Mouse (Mus musculus) kidney, adult 2 months (tissue): ENCODE measurements at regions not wholly inside any gene's neighbourhood (a gene's known extent, or its start where the extent isn't known, plus 50 kb on each side); places are given as distances from the start of the nearest gene placed in this dataset.

ENCODE experiments used
- DNase-seq: peaks from one replicate; pipeline ENCODE4 v3.0.0; 2021
- H3K27ac ChIP-seq: fragments of 200-500 bp; 2 replicates; pipeline ENCODE4 v1.5.1; 2012; ENCODE audit warnings: low read depth, low read length, control low read depth, inconsistent platforms; ENCODE audit not compliant: insufficient read depth
- H3K27me3 ChIP-seq: fragments of 200-500 bp; replicated peaks from 2 replicates; pipeline ENCODE4 v1.6.1; 2012; ENCODE audit warnings: mild to moderate bottlenecking, moderate library complexity, low read length, inconsistent platforms; ENCODE audit not compliant: control insufficient read depth, insufficient read depth
- H3K36me3 ChIP-seq: fragments of 200-500 bp; 2 replicates; pipeline ENCODE4 v1.6.1; 2012; ENCODE audit warnings: mild to moderate bottlenecking, moderate library complexity, low read length, inconsistent platforms; ENCODE audit not compliant: control insufficient read depth, insufficient read depth
- H3K4me1 ChIP-seq: fragments of 200-500 bp; 2 replicates; pipeline ENCODE4 v1.6.1; 2011; ENCODE audit warnings: low read length; ENCODE audit not compliant: control insufficient read depth, insufficient read depth
- H3K4me3 ChIP-seq: fragments of 200-500 bp; 2 replicates; pipeline ENCODE4 v1.5.1; 2011; ENCODE audit warnings: mild to moderate bottlenecking, low read depth, low read length, control low read depth; ENCODE audit not compliant: insufficient read depth
- CTCF ChIP-seq: fragments of 200-500 bp; conservative IDR thresholded peaks from 2 replicates; pipeline ENCODE4 v1.5.1; 2011; ENCODE audit warnings: low read depth, mild to moderate bottlenecking, control low read depth, low read length, moderate library complexity, mixed read lengths; ENCODE audit not compliant: insufficient read depth, insufficient read length
- POLR2A ChIP-seq: fragments of 200-500 bp; IDR thresholded peaks from one replicate; pipeline ENCODE4 v1.6.1; 2011; ENCODE audit warnings: low read depth, low read length, control low read depth
- WGBS: fragments of 180-500 bp; shearing (Covaris S2); methylation state at CpG from one replicate; pipeline ENCODE4 v1.1.7; 2018; 5-methylcytosine and 5-hydroxymethylcytosine counted together

- H3K4me3 ChIP-seq = no peak overlapping the region
- WGBS = 6% methylated on average over 10 of the region's 10 CpGs
- no peaks in the 10 kb centered on the region for H3K27me3 ChIP-seq
- peak overlapping the region; percentile 79 for H3K27ac ChIP-seq
- DNase-seq = peak; percentile 95
- TF ChIP-seq POLR2A (no peak), CTCF (no peak)
- no peaks in the 10 kb centered on the region for H3K36me3 ChIP-seq
- H3K4me1 ChIP-seq = peaks cover 20% of the 10 kb centered on the region
These were observed 134.3 kb downstream of the Zfp706 start for GRCm38 (mm10) chr15:36873058-36873883.

- no peak overlapping the region for H3K4me3 ChIP-seq
- H3K27me3 ChIP-seq = no peaks in the 10 kb centered on the region
- peaks cover 15% of the 10 kb centered on the region for H3K4me1 ChIP-seq
- TF ChIP-seq POLR2A (no peak), CTCF (no peak)
- H3K36me3 ChIP-seq = no peaks in the 10 kb centered on the region
- no peak for DNase-seq
- 83% methylated on average over 2 of the region's 2 CpGs for WGBS
- H3K27ac ChIP-seq = no peak overlapping the region
These were observed 135.0 kb downstream of the Zfp706 start for GRCm38 (mm10) chr15:36872566-36872965.

GRCm38 (mm10) chr15:36870717-36871116, 136.9 kb downstream of the Zfp706 start:
- WGBS = 89% methylated on average over 7 of the region's 7 CpGs
- peaks cover 15% of the 10 kb centered on the region for H3K4me1 ChIP-seq
- no peaks in the 10 kb centered on the region for H3K36me3 ChIP-seq
- no peaks in the 10 kb centered on the region for H3K27me3 ChIP-seq
- H3K27ac ChIP-seq = no peak overlapping the region
- no peak for DNase-seq
- no peak overlapping the region for H3K4me3 ChIP-seq
- TF ChIP-seq CTCF (no peak), POLR2A (no peak)

- no peak overlapping the region; the same call in 1 of the 2 replicates for H3K27ac ChIP-seq
- H3K36me3 ChIP-seq = no peaks in the 10 kb centered on the region
- peaks cover 15% of the 10 kb centered on the region for H3K4me1 ChIP-seq
- 94% methylated on average over 9 of the region's 9 CpGs for WGBS
- no peak overlapping the region for H3K4me3 ChIP-seq
- DNase-seq = no peak
- H3K27me3 ChIP-seq = no peaks in the 10 kb centered on the region
- TF ChIP-seq CTCF (no peak), POLR2A (no peak)
These were observed 137.5 kb downstream of the Zfp706 start for GRCm38 (mm10) chr15:36870094-36870493.

- no peaks in the 10 kb centered on the region for H3K27me3 ChIP-seq
- no peak overlapping the region for H3K27ac ChIP-seq
- H3K4me3 ChIP-seq = no peak overlapping the region
- DNase-seq = no peak
- WGBS = 52% methylated on average over 1 of the region's 1 CpGs
- TF ChIP-seq CTCF (no peak), POLR2A (no peak)
- H3K4me1 ChIP-seq = peaks cover 4% of the 10 kb centered on the region; the same call in 1 of the 2 replicates
- H3K36me3 ChIP-seq = no peaks in the 10 kb centered on the region
These were observed 141.5 kb downstream of the Zfp706 start for GRCm38 (mm10) chr15:36866088-36866487.

- no peaks in the 10 kb centered on the region for H3K27me3 ChIP-seq
- no peaks in the 10 kb centered on the region for H3K36me3 ChIP-seq
- 54% methylated on average over 3 of the region's 3 CpGs for WGBS
- peaks cover 4% of the 10 kb centered on the region; the same call in 1 of the 2 replicates for H3K4me1 ChIP-seq
- H3K4me3 ChIP-seq = no peak overlapping the region
- H3K27ac ChIP-seq = no peak overlapping the region
- no peak for TF ChIP-seq POLR2A
- TF ChIP-seq CTCF = no peak
- DNase-seq = no peak
These were observed 142.2 kb downstream of the Zfp706 start for GRCm38 (mm10) chr15:36865332-36865731.

GRCm38 (mm10) chr15:36864046-36864445, 143.5 kb downstream of the Zfp706 start:
- H3K4me1 ChIP-seq = peaks cover 4% of the 10 kb centered on the region; the same call in 1 of the 2 replicates
- 54% methylated on average over 2 of the region's 2 CpGs for WGBS
- H3K36me3 ChIP-seq = no peaks in the 10 kb centered on the region
- H3K27me3 ChIP-seq = no peaks in the 10 kb centered on the region
- no peak overlapping the region for H3K4me3 ChIP-seq
- TF ChIP-seq CTCF = no peak
- DNase-seq = no peak
- no peak overlapping the region for H3K27ac ChIP-seq

GRCm38 (mm10) chr15:36858711-36859110, 148.9 kb downstream of the Zfp706 start:
- H3K4me3 ChIP-seq = no peak overlapping the region
- H3K27ac ChIP-seq = no peak overlapping the region
- peaks cover 3% of the 10 kb centered on the region for H3K4me1 ChIP-seq
- DNase-seq = no peak
- WGBS = 94% methylated on average over 4 of the region's 4 CpGs
- TF ChIP-seq POLR2A = no peak
- no peak for TF ChIP-seq CTCF
- H3K27me3 ChIP-seq = no peaks in the 10 kb centered on the region
- no peaks in the 10 kb centered on the region for H3K36me3 ChIP-seq
